Mouse (Mus musculus) hindbrain, embryonic 15.5 days (tissue): ENCODE data around the gene Ubp1. TPM values are rescaled to one million over a fixed set of nuclear protein-coding genes. Genes with fewer than 3 reads are reported as not detected.
A peak's percentile ranks its signal among the peaks of the same experiment; 100 is the strongest.

Experiments used
- ATAC-seq: fragments of 200-750 bp; cut with Nextera tagmentation; 2 replicates; pipeline ENCODE4 v1.8.0; 2017; ENCODE audit warnings: low read depth, moderate number of reproducible peaks, moderate TSS enrichment; ENCODE audit not compliant: low FRiP score
- H3K27ac ChIP-seq: fragments of 300-500 bp; sonication (generic); replicated peaks from 2 replicates; pipeline ENCODE4 v1.5.1; 2015; ENCODE audit warnings: mild to moderate bottlenecking, inconsistent platforms
- H3K27me3 ChIP-seq: fragments of 300-500 bp; sonication (generic); 2 replicates; pipeline ENCODE4 v1.6.1; 2015; ENCODE audit warnings: control low read depth, inconsistent platforms
- H3K36me3 ChIP-seq: fragments of 300-500 bp; sonication (generic); 2 replicates; pipeline ENCODE4 v1.6.1; 2015; ENCODE audit warnings: control low read depth, inconsistent platforms
- H3K4me1 ChIP-seq: fragments of 300-500 bp; sonication (generic); replicated peaks from 2 replicates; pipeline ENCODE4 v1.6.1; 2015; ENCODE audit warnings: control low read depth, inconsistent platforms
- H3K4me2 ChIP-seq: fragments of 300-500 bp; sonication (generic); 2 replicates; pipeline ENCODE4 v1.6.1; 2015; ENCODE audit warnings: moderate library complexity, mild to moderate bottlenecking, inconsistent platforms
- H3K4me3 ChIP-seq: fragments of 300-500 bp; sonication (generic); 2 replicates; pipeline ENCODE4 v1.5.1; 2015; ENCODE audit warnings: mild to moderate bottlenecking, inconsistent platforms
- H3K9ac ChIP-seq: fragments of 300-500 bp; sonication (generic); 2 replicates; pipeline ENCODE4 v1.6.1; 2015; ENCODE audit warnings: inconsistent platforms
- H3K9me3 ChIP-seq: fragments of 300-500 bp; sonication (generic); 2 replicates; pipeline ENCODE4 v1.6.1; 2016; ENCODE audit warnings: control low read depth, inconsistent platforms
- WGBS: fragments of 180-500 bp; shearing (Covaris S2); methylation state at CpG from one replicate; pipeline ENCODE4 v1.1.7; 2015; 5-methylcytosine and 5-hydroxymethylcytosine counted together
- polyA plus RNA-seq: library from polyadenylated mRNA; unstranded; fragments of >200 nt; fragmentation: Nextera tagmentation; extraction: Ambion mirVana; gene quantifications from 2 replicates; pipeline ENCODE4 v1.2.1, GENCODE M21; 2015

Ubp1 gene
- polyA plus RNA-seq, 1 experiment from 2014 or later = 32.0 TPM

- Histone ChIP-seq H3K9ac (peak overlapping the region; percentile 5; the same call in 1 of the 2 replicates), H3K27me3 (no peaks in the 10 kb centered on the region), H3K9me3 (no peaks in the 10 kb centered on the region), H3K4me1 (peaks cover 12% of the 10 kb centered on the region), H3K36me3 (no peaks in the 10 kb centered on the region), H3K27ac (no peak overlapping the region), H3K4me3 (peak overlapping the region; percentile 53), H3K4me2 (peak overlapping the region; percentile 71)
- WGBS = 61% methylated on average over 9 of the region's 9 CpGs
- ATAC-seq = no peak
Measured at GRCm38 (mm10) chr9:114025182-114025581, 94.4 kb downstream of the Ubp1 start.

GRCm38 (mm10) chr9:114025846-114026245 is 95.1 kb downstream of the Ubp1 start:
- Histone ChIP-seq H3K4me1 (peaks cover 12% of the 10 kb centered on the region), H3K27me3 (no peaks in the 10 kb centered on the region), H3K9me3 (no peaks in the 10 kb centered on the region), H3K4me3 (peak overlapping the region; percentile 53), H3K9ac (peak overlapping the region; percentile 48), H3K27ac (peak overlapping the region; percentile 79), H3K36me3 (no peaks in the 10 kb centered on the region), H3K4me2 (peak overlapping the region; percentile 71)
- no peak for ATAC-seq
- 17% methylated on average over 8 of the region's 8 CpGs for WGBS

DNA sequence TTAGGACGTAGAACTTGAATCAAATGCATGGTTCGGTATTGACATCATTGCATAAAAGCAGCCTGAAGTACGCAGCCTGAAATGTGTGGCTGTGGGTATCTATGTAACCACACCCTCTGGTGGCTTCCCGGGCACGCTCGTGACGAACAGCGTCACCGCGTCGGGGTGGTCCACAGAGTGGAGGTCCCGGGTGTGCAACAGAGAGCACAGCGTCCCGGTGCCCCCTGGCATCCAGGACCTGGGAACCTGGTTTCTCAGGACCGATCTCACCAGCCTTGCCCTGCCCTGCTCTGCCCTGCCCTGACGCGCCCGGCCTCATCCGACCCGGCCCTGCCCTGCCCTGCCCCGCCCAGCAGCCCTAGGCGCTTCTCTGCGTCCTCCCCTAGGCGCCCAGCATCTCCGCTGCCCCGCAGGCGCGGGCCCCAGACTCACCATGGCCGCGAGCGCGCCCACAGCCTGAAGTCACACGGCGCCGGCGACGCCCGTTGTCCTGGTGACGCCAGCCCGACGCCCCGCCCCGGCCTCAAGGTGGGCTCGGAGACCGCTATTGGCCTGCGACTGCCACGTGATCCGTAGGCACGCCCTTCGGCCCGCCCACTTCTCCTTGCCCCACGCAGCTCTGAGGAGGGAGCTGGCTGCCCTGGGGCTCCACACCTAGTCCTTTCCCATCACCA is 95.7 kb downstream of the Ubp1 start:
- peak; percentile 96 for ATAC-seq
- peak overlapping the region; percentile 48 for H3K9ac ChIP-seq
- under 1% methylated on average over 46 of the region's 52 CpGs for WGBS
- H3K4me3 ChIP-seq = peak overlapping the region; percentile 53
- no peaks in the 10 kb centered on the region for H3K9me3 ChIP-seq
- H3K36me3 ChIP-seq = no peaks in the 10 kb centered on the region
- no peaks in the 10 kb centered on the region for H3K27me3 ChIP-seq
- peak overlapping the region; percentile 71 for H3K4me2 ChIP-seq
- peaks cover 12% of the 10 kb centered on the region for H3K4me1 ChIP-seq
- H3K27ac ChIP-seq = peak overlapping the region; percentile 79

Other genes with a start within 250 kb of the Ubp1 start
- gene Pdcd6ip, start 222.7 kb upstream of the Ubp1 start, polyA plus RNA-seq = 37.3 and 39.1 TPM in 2 replicates
- 117 and 123 TPM in 2 replicates for gene Clasp2, start 189.5 kb upstream of the Ubp1 start, polyA plus RNA-seq
- 27.9 and 28.5 TPM in 2 replicates for gene Fbxl2, start 115.3 kb downstream of the Ubp1 start, polyA plus RNA-seq
- 1.1 TPM in 2 replicates for gene Susd5, start 126.2 kb downstream of the Ubp1 start, polyA plus RNA-seq